Mouse (Mus musculus): ENCODE results near the gene Dcun1d1. TPM values are rescaled to one million over a fixed set of nuclear protein-coding genes. Genes with fewer than 3 reads are reported as not detected.
A peak's percentile ranks its signal among the peaks of the same experiment; 100 is the strongest.

Dcun1d1 gene
- total and polyA plus RNA-seq, 2 experiments from 2014 or later = 72.9 to 88.9 TPM

GRCm38 (mm10) chr3:35897900-35898299, 39.3 kb downstream of the Dcun1d1 start:
- TF ChIP-seq EP300 (IDR thresholded peaks at IDR 0.05; ENCODE audit: low read depth) (no peak), CTCF (IDR thresholded peaks at IDR 0.05; ENCODE audit: low read depth) (no peak)
- no peaks in the 10 kb centered on the region for H3K27me3 ChIP-seq (ENCODE audit: control insufficient read depth, insufficient read depth, low read length)
- DNase-seq (ENCODE audit: low spot score) (no peak), ATAC-seq (ENCODE audit: insufficient read depth, low read depth) (no peak)
- peaks cover 27% of the 10 kb centered on the region for H3K36me3 ChIP-seq (replicated peaks; ENCODE audit: control insufficient read depth, insufficient read depth, low read length)
- no peak overlapping the region for H3K4me2 ChIP-seq (ENCODE audit: low read depth, low read length)
- 87% methylated on average over 2 of the region's 2 CpGs for whole genome bisulfite sequencing
- no peak overlapping the region for H3K27ac ChIP-seq (ENCODE audit: low read depth)
- H3K9ac ChIP-seq (replicated peaks; ENCODE audit: low read depth, low read length) = no peak overlapping the region
- no peaks in the 10 kb centered on the region for H3K9me3 ChIP-seq (replicated peaks; ENCODE audit: control insufficient read depth, low read length)
- no peaks in the 10 kb centered on the region for H3K4me1 ChIP-seq (ENCODE audit: control insufficient read depth, insufficient read depth)
- H3K4me3 ChIP-seq (ENCODE audit: low read depth, low read length) = no peak overlapping the region

- no peak overlapping the region for H3K4me2 ChIP-seq (ENCODE audit: low read depth, low read length)
- no peak for TF ChIP-seq CTCF (IDR thresholded peaks at IDR 0.05; ENCODE audit: low read depth)
- no peak for TF ChIP-seq EP300 (IDR thresholded peaks at IDR 0.05; ENCODE audit: low read depth)
- H3K36me3 ChIP-seq (replicated peaks; ENCODE audit: control insufficient read depth, insufficient read depth, low read length) = peaks cover 15% of the 10 kb centered on the region
- H3K4me1 ChIP-seq (ENCODE audit: control insufficient read depth, insufficient read depth) = no peaks in the 10 kb centered on the region
- no peak overlapping the region for H3K27ac ChIP-seq (ENCODE audit: low read depth)
- no peak overlapping the region for H3K9ac ChIP-seq (replicated peaks; ENCODE audit: low read depth, low read length)
- no peaks in the 10 kb centered on the region for H3K27me3 ChIP-seq (ENCODE audit: control insufficient read depth, insufficient read depth, low read length)
- DNase-seq (ENCODE audit: low spot score) (no peak), ATAC-seq (ENCODE audit: insufficient read depth, low read depth) (no peak)
- 88% methylated on average over 5 of the region's 5 CpGs for WGBS
- H3K4me3 ChIP-seq (ENCODE audit: low read depth, low read length) = no peak overlapping the region
- no peaks in the 10 kb centered on the region for H3K9me3 ChIP-seq (replicated peaks; ENCODE audit: control insufficient read depth, low read length)
Measured at GRCm38 (mm10) chr3:35893156-35893555, 44.1 kb downstream of the Dcun1d1 start.

- DNase-seq (ENCODE audit: low spot score) (no peak), ATAC-seq (ENCODE audit: insufficient read depth, low read depth) (no peak)
- H3K36me3 ChIP-seq (replicated peaks; ENCODE audit: control insufficient read depth, insufficient read depth, low read length) = peaks cover 12% of the 10 kb centered on the region
- no peak overlapping the region for H3K4me3 ChIP-seq (ENCODE audit: low read depth, low read length)
- WGBS = 86% methylated on average over 4 of the region's 4 CpGs
- H3K27ac ChIP-seq (ENCODE audit: low read depth) = no peak overlapping the region
- TF ChIP-seq EP300 (IDR thresholded peaks at IDR 0.05; ENCODE audit: low read depth) (no peak), CTCF (IDR thresholded peaks at IDR 0.05; ENCODE audit: low read depth) (no peak)
- H3K4me1 ChIP-seq (ENCODE audit: control insufficient read depth, insufficient read depth) = no peaks in the 10 kb centered on the region
- H3K9ac ChIP-seq (replicated peaks; ENCODE audit: low read depth, low read length) = no peak overlapping the region
- no peak overlapping the region for H3K4me2 ChIP-seq (ENCODE audit: low read depth, low read length)
- no peaks in the 10 kb centered on the region for H3K27me3 ChIP-seq (ENCODE audit: control insufficient read depth, insufficient read depth, low read length)
- no peaks in the 10 kb centered on the region for H3K9me3 ChIP-seq (replicated peaks; ENCODE audit: control insufficient read depth, low read length)
Measured at GRCm38 (mm10) chr3:35891123-35891522, 46.1 kb downstream of the Dcun1d1 start.

- H3K4me2 ChIP-seq (ENCODE audit: low read depth, low read length) = no peak overlapping the region
- H3K9ac ChIP-seq (replicated peaks; ENCODE audit: low read depth, low read length) = no peak overlapping the region
- H3K4me1 ChIP-seq (ENCODE audit: control insufficient read depth, insufficient read depth) = no peaks in the 10 kb centered on the region
- DNase-seq (ENCODE audit: low spot score) (no peak), ATAC-seq (ENCODE audit: insufficient read depth, low read depth) (no peak)
- H3K27me3 ChIP-seq (ENCODE audit: control insufficient read depth, insufficient read depth, low read length) = no peaks in the 10 kb centered on the region
- H3K4me3 ChIP-seq (ENCODE audit: low read depth, low read length) = no peak overlapping the region
- H3K36me3 ChIP-seq (replicated peaks; ENCODE audit: control insufficient read depth, insufficient read depth, low read length) = peaks cover 12% of the 10 kb centered on the region
- WGBS = 75% methylated on average over 2 of the region's 2 CpGs
- no peaks in the 10 kb centered on the region for H3K9me3 ChIP-seq (replicated peaks; ENCODE audit: control insufficient read depth, low read length)
- H3K27ac ChIP-seq (ENCODE audit: low read depth) = no peak overlapping the region
- TF ChIP-seq CTCF (IDR thresholded peaks at IDR 0.05; ENCODE audit: low read depth) = no peak
Measured at GRCm38 (mm10) chr3:35889531-35889930, 47.7 kb downstream of the Dcun1d1 start.

GRCm38 (mm10) chr3:35883267-35883666, 54.0 kb downstream of the Dcun1d1 start:
- Histone ChIP-seq H3K9ac (replicated peaks; ENCODE audit: low read depth, low read length) (no peak overlapping the region), H3K36me3 (replicated peaks; ENCODE audit: control insufficient read depth, insufficient read depth, low read length) (no peaks in the 10 kb centered on the region), H3K4me1 (ENCODE audit: control insufficient read depth, insufficient read depth) (no peaks in the 10 kb centered on the region), H3K9me3 (replicated peaks; ENCODE audit: control insufficient read depth, low read length) (no peaks in the 10 kb centered on the region), H3K27ac (ENCODE audit: low read depth) (no peak overlapping the region), H3K4me2 (ENCODE audit: low read depth, low read length) (no peak overlapping the region), H3K4me3 (ENCODE audit: low read depth, low read length) (no peak overlapping the region), H3K27me3 (ENCODE audit: control insufficient read depth, insufficient read depth, low read length) (no peaks in the 10 kb centered on the region)
- ATAC-seq (ENCODE audit: insufficient read depth, low read depth) (no peak), DNase-seq (ENCODE audit: low spot score) (no peak)
- 0 out of 2 replicates have a peak, but pooled peaks have one; percentile 7 for TF ChIP-seq CTCF (IDR thresholded peaks at IDR 0.05; ENCODE audit: low read depth)
- TF ChIP-seq EP300 (IDR thresholded peaks at IDR 0.05; ENCODE audit: low read depth) = no peak

- DNase-seq (ENCODE audit: low spot score) (peak; percentile 85), ATAC-seq (ENCODE audit: insufficient read depth, low read depth) (peak; percentile 99)
- 0 out of 2 replicates have a peak overlapping the region, but pooled peaks have one; percentile 2 for H3K4me3 ChIP-seq (ENCODE audit: low read depth, low read length)
- H3K27me3 ChIP-seq (ENCODE audit: control insufficient read depth, insufficient read depth, low read length) = no peaks in the 10 kb centered on the region
- no peak overlapping the region for H3K9ac ChIP-seq (replicated peaks; ENCODE audit: low read depth, low read length)
- H3K36me3 ChIP-seq (replicated peaks; ENCODE audit: control insufficient read depth, insufficient read depth, low read length) = 0 out of 2 replicates have a peak, but pooled peaks cover 7% of the 10 kb centered on the region
- peak overlapping the region; percentile 71 for H3K27ac ChIP-seq (ENCODE audit: low read depth)
- WGBS = 38% methylated on average over 9 of the region's 9 CpGs
- peak overlapping the region; percentile 46 for H3K4me2 ChIP-seq (ENCODE audit: low read depth, low read length)
- no peak for TF ChIP-seq EP300 (IDR thresholded peaks at IDR 0.05; ENCODE audit: low read depth)
- TF ChIP-seq CTCF (IDR thresholded peaks at IDR 0.05; ENCODE audit: low read depth) = no peak
- H3K9me3 ChIP-seq (replicated peaks; ENCODE audit: control insufficient read depth, low read length) = no peaks in the 10 kb centered on the region
- H3K4me1 ChIP-seq (ENCODE audit: control insufficient read depth, insufficient read depth) = no peaks in the 10 kb centered on the region
Measured at GRCm38 (mm10) chr3:35849326-35849725, 87.9 kb downstream of the Dcun1d1 start.

Other genes with a start within 250 kb of the Dcun1d1 start
- gene Atp11b, start 183.3 kb downstream of the Dcun1d1 start, total RNA-seq (2014; rRNA removed; ENCODE audit: low replicate concordance) = 25.5 and 34.8 TPM in 2 replicates
- 12.7 and 13.2 TPM in 2 replicates for gene Atp11b, start 183.3 kb downstream of the Dcun1d1 start, polyA plus RNA-seq (2015; fragmentation: Nextera tagmentation; extraction: Ambion mirVana)
- 8.6 and 22.2 TPM in 2 replicates for gene Mccc1, start 63.2 kb upstream of the Dcun1d1 start, total RNA-seq (2014; rRNA removed; ENCODE audit: low replicate concordance)
- gene Mccc1, start 63.2 kb upstream of the Dcun1d1 start, polyA plus RNA-seq (2015; fragmentation: Nextera tagmentation; extraction: Ambion mirVana) = 77.0 and 79.3 TPM in 2 replicates
- not detected in 2 replicates for gene Ccdc144b, start 116.1 kb upstream of the Dcun1d1 start, total RNA-seq (2014; rRNA removed; ENCODE audit: low replicate concordance)
- 0.04 TPM in 2 replicates for gene Ccdc144b, start 116.1 kb upstream of the Dcun1d1 start, polyA plus RNA-seq (2015; fragmentation: Nextera tagmentation; extraction: Ambion mirVana)
- 45.1 and 96.4 TPM in 2 replicates for gene Acad9, start 128.5 kb upstream of the Dcun1d1 start, total RNA-seq (2014; rRNA removed; ENCODE audit: low replicate concordance)
- 90.2 and 95.3 TPM in 2 replicates for gene Acad9, start 128.5 kb upstream of the Dcun1d1 start, polyA plus RNA-seq (2015; fragmentation: Nextera tagmentation; extraction: Ambion mirVana)
- gene D3Ertd254e, start 213.6 kb upstream of the Dcun1d1 start, total RNA-seq (2014; rRNA removed; ENCODE audit: low replicate concordance) = 4.1 and 4.9 TPM in 2 replicates
- gene D3Ertd254e, start 213.6 kb upstream of the Dcun1d1 start, polyA plus RNA-seq (2015; fragmentation: Nextera tagmentation; extraction: Ambion mirVana) = 3.0 and 3.4 TPM in 2 replicates